Mouse (Mus musculus): Measurements from ENCODE around the gene Hecw2.

DNA sequence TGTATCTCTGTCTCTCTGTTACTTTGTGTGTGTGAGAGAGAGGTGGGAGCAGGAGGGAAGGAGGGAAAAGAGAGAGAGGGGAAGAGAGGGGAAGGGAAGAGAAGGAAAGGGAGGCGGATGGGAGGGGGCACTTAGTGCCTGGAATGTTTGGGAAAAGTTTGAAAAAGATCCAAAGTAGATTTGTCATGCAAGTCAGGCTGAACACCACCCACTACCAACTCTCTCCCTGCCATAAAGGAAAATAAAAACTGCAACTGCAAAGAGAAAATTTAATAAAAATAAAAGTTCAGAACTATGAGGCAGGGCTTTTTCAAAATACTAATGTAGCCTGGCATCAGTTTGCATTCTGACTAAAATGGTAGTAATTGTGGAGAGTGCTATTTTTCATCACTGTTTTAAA, 135.2 kb downstream of the Hecw2 start:
- TF ChIP-seq CTCF (IDR thresholded peaks at IDR 0.05): no peak
- no peak for TF ChIP-seq EP300 (IDR thresholded peaks at IDR 0.05)
